Mouse (Mus musculus): ENCODE results near the gene Ly6g6e. TPM values are rescaled to one million over a fixed set of nuclear protein-coding genes. Genes with fewer than 3 reads are reported as not detected.

The Ly6g6e gene
- polyA plus RNA-seq, 1 experiment from 2014 or later, result 2.2 TPM

DNA sequence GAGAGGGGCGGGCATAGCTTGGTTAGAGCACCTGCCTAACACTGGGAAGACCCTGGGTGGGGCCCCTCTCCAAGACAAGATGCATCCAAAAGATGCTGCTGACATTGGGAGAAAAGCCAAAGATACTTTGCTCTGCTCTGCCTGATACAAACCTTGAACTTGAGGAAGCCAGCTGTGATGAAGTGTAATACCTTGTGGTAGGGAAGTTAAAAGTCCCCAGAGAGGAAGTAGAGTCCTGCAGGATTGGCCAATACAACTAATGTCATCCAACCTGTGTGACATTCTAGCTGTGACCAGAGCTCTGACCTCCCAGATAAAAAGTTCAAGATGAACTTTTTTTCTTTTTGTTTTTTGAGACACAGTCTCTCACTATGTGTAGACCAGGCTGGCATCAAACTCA lies 48.4 kb downstream of the Ly6g6e start:
- peaks cover 25% of the 10 kb centered on the region; the same call in 1 of the 2 replicates for H3K36me3 ChIP-seq (ENCODE audit: control insufficient read depth, insufficient read depth)
- H3K9me3 ChIP-seq (ENCODE audit: control insufficient read depth), result no peaks in the 10 kb centered on the region
- peak overlapping the region; percentile 91 for H3K27ac ChIP-seq (ENCODE audit: low read depth, low read length)
- H3K4me2 ChIP-seq (replicated peaks; ENCODE audit: low read depth), result peak overlapping the region; percentile 84
- H3K4me1 ChIP-seq (replicated peaks; ENCODE audit: control insufficient read depth, insufficient read depth, low read length), result peaks cover 6% of the 10 kb centered on the region; the same call in 1 of the 2 replicates
- no peaks in the 10 kb centered on the region for H3K27me3 ChIP-seq (replicated peaks; ENCODE audit: control insufficient read depth, insufficient read depth, low read length)
- WGBS, result 96% methylated on average over 1 of the region's 1 CpGs
- peak overlapping the region; percentile 78; the same call in 1 of the 2 replicates for H3K9ac ChIP-seq (ENCODE audit: low read depth, low read length)
- no peak overlapping the region for H3K4me3 ChIP-seq (ENCODE audit: low read depth, low read length)
- no peak for ATAC-seq
- no peak for TF ChIP-seq CTCF (IDR thresholded peaks at IDR 0.05; ENCODE audit: low read depth)

DNA sequence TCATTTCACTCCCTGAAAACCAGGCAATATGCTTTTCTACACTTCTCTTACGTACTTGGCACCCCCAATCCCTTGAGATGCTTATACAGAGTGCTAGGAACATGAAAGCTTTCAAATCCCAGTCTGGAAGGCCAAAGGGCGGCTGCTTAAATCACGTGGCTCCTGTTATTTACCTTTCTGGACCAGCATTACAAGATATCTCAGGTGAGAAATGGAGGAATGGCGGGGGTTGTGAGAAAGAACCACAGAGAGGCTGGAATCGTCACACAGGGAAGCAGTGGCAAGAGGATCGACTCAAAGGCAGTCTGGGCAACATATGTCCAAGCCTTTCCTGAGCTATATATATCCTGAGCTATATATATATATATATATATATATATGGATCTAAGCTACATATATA lies 48.9 kb downstream of the Ly6g6e start:
- H3K4me1 ChIP-seq (replicated peaks; ENCODE audit: control insufficient read depth, insufficient read depth, low read length), result peaks cover 6% of the 10 kb centered on the region; the same call in 1 of the 2 replicates
- peak overlapping the region; percentile 91 for H3K27ac ChIP-seq (ENCODE audit: low read depth, low read length)
- H3K9ac ChIP-seq (ENCODE audit: low read depth, low read length), result peak overlapping the region; percentile 78
- no peaks in the 10 kb centered on the region for H3K9me3 ChIP-seq (ENCODE audit: control insufficient read depth)
- peak overlapping the region; percentile 84 for H3K4me2 ChIP-seq (replicated peaks; ENCODE audit: low read depth)
- TF ChIP-seq CTCF (IDR thresholded peaks at IDR 0.05; ENCODE audit: low read depth), result no peak
- no peaks in the 10 kb centered on the region for H3K27me3 ChIP-seq (replicated peaks; ENCODE audit: control insufficient read depth, insufficient read depth, low read length)
- peak overlapping the region; percentile 60 for H3K4me3 ChIP-seq (ENCODE audit: low read depth, low read length)
- peaks cover 26% of the 10 kb centered on the region; the same call in 1 of the 2 replicates for H3K36me3 ChIP-seq (ENCODE audit: control insufficient read depth, insufficient read depth)
- peak; percentile 3; the same call in 1 of the 2 replicates for ATAC-seq
- 9% methylated on average over 6 of the region's 6 CpGs for WGBS

DNA sequence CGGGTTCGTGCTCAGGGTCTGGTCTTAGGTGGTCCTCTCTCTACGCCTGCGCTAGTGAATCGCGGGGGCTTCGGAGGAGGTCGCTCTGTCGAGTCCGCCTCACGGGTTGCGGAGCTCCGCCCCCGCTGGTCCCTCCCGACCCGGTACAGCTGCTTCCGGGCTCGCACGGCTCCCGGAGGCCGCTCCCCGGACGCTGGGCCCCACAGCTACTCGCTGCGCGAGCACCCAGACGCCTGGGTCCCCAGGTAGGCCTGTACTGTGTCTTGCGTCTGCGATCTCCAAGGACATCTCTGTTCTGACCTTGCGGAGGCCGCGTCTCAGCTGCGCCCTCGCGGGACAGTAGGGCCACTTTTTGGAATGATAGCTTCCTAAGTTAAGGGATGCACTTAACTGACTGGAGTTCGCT lies 49.5 kb downstream of the Ly6g6e start, which contains the start of gene D17H6S53E:
D17H6S53E (plus strand) TSS at position 168 of the 406 bp plus-strand sequence.
- H3K4me2 ChIP-seq (replicated peaks; ENCODE audit: low read depth), result peak within 1 kb of the TSS; percentile 84
- peaks cover 26% of the 10 kb centered on the region; the same call in 1 of the 2 replicates for H3K36me3 ChIP-seq (ENCODE audit: control insufficient read depth, insufficient read depth)
- no peaks in the 10 kb centered on the region for H3K9me3 ChIP-seq (ENCODE audit: control insufficient read depth)
- H3K4me1 ChIP-seq (replicated peaks; ENCODE audit: control insufficient read depth, insufficient read depth, low read length), result peaks cover 6% of the 10 kb centered on the region; the same call in 1 of the 2 replicates
- under 1% methylated on average over 36 of the region's 36 CpGs for WGBS
- H3K27ac ChIP-seq (ENCODE audit: low read depth, low read length), result peak within 1 kb of the TSS; percentile 91
- H3K4me3 ChIP-seq (ENCODE audit: low read depth, low read length), result peak within 1 kb of the TSS; percentile 60
- TF ChIP-seq CTCF (IDR thresholded peaks at IDR 0.05; ENCODE audit: low read depth), result peak; percentile 20
- peak; percentile 59 for ATAC-seq
- H3K27me3 ChIP-seq (replicated peaks; ENCODE audit: control insufficient read depth, insufficient read depth, low read length), result no peaks in the 10 kb centered on the region
- peak within 1 kb of the TSS; percentile 78 for H3K9ac ChIP-seq (ENCODE audit: low read depth, low read length)

DNA sequence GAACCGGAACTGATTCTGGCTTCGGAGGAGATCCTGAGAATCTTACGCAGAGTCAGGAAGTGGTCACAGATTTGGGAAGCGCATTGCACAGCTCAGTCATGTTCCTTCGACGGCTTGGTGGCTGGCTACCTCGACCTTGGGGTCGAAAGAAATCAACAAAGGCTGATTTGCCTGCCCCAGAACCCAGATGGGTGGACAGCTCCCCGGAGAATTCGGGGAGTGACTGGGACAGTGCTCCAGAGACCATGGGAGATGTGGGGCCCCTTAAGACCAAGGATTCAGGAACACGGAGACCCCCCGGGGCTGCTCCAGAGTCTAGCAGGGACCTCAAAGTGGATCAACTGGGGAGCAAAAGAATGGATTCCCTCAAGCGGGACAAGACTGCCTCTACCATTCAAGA lies 50.3 kb downstream of the Ly6g6e start:
- Histone ChIP-seq H3K27ac (ENCODE audit: low read depth, low read length) (peak overlapping the region; percentile 91), H3K4me1 (replicated peaks; ENCODE audit: control insufficient read depth, insufficient read depth, low read length) (peaks cover 6% of the 10 kb centered on the region; the same call in 1 of the 2 replicates), H3K36me3 (ENCODE audit: control insufficient read depth, insufficient read depth) (peaks cover 26% of the 10 kb centered on the region; the same call in 1 of the 2 replicates), H3K4me3 (ENCODE audit: low read depth, low read length) (peak overlapping the region; percentile 60), H3K4me2 (replicated peaks; ENCODE audit: low read depth) (peak overlapping the region; percentile 84), H3K27me3 (replicated peaks; ENCODE audit: control insufficient read depth, insufficient read depth, low read length) (no peaks in the 10 kb centered on the region), H3K9ac (ENCODE audit: low read depth, low read length) (peak overlapping the region; percentile 78), H3K9me3 (ENCODE audit: control insufficient read depth) (no peaks in the 10 kb centered on the region)
- WGBS, result 54% methylated on average over 13 of the region's 13 CpGs
- ATAC-seq, result no peak
- TF ChIP-seq CTCF (IDR thresholded peaks at IDR 0.05; ENCODE audit: low read depth), result no peak

Other genes with a start within 250 kb of the Ly6g6e start
- 29.1 and 34.0 TPM in 2 replicates for gene Stk19, start 240.0 kb upstream of the Ly6g6e start, polyA plus RNA-seq (2015; fragmentation: Nextera tagmentation; extraction: Ambion mirVana)
- 42.5 and 44.2 TPM in 2 replicates for gene Dxo, start 239.9 kb upstream of the Ly6g6e start, polyA plus RNA-seq (2015; fragmentation: Nextera tagmentation; extraction: Ambion mirVana)
- 18.3 and 20.8 TPM in 2 replicates for gene Skiv2l, start 226.7 kb upstream of the Ly6g6e start, polyA plus RNA-seq (2015; fragmentation: Nextera tagmentation; extraction: Ambion mirVana)
- gene Nelfe, start 226.5 kb upstream of the Ly6g6e start, polyA plus RNA-seq (2015; fragmentation: Nextera tagmentation; extraction: Ambion mirVana), result 55.7 and 57.8 TPM in 2 replicates
- 84.8 and 94.9 TPM in 2 replicates for gene Cfb, start 214.4 kb upstream of the Ly6g6e start, polyA plus RNA-seq (2015; fragmentation: Nextera tagmentation; extraction: Ambion mirVana)
- gene Zbtb12, start 197.4 kb upstream of the Ly6g6e start, polyA plus RNA-seq (2015; fragmentation: Nextera tagmentation; extraction: Ambion mirVana), result 0.74 and 1.1 TPM in 2 replicates
- gene Gm20547, start 194.9 kb upstream of the Ly6g6e start, polyA plus RNA-seq (2015; fragmentation: Nextera tagmentation; extraction: Ambion mirVana), result not detected in 2 replicates
- 60.3 and 66.2 TPM in 2 replicates for gene C2, start 178.6 kb upstream of the Ly6g6e start, polyA plus RNA-seq (2015; fragmentation: Nextera tagmentation; extraction: Ambion mirVana)
- gene Ehmt2, start 178.4 kb upstream of the Ly6g6e start, polyA plus RNA-seq (2015; fragmentation: Nextera tagmentation; extraction: Ambion mirVana), result 35.8 and 40.3 TPM in 2 replicates
- 119 and 128 TPM in 2 replicates for gene Slc44a4, start 162.4 kb upstream of the Ly6g6e start, polyA plus RNA-seq (2015; fragmentation: Nextera tagmentation; extraction: Ambion mirVana)
- 522 and 580 TPM in 2 replicates for gene Neu1, start 145.6 kb upstream of the Ly6g6e start, polyA plus RNA-seq (2015; fragmentation: Nextera tagmentation; extraction: Ambion mirVana)
- gene Hspa1b, start 117.7 kb upstream of the Ly6g6e start, polyA plus RNA-seq (2015; fragmentation: Nextera tagmentation; extraction: Ambion mirVana), result 0.64 and 1.1 TPM in 2 replicates
- gene Gm20481, start 107.0 kb upstream of the Ly6g6e start, polyA plus RNA-seq (2015; fragmentation: Nextera tagmentation; extraction: Ambion mirVana), result 0.43 TPM in 1 of 2 replicates, not detected in the other
- 6.4 and 6.5 TPM in 2 replicates for gene Hspa1a, start 104.7 kb upstream of the Ly6g6e start, polyA plus RNA-seq (2015; fragmentation: Nextera tagmentation; extraction: Ambion mirVana)
- 0.22 and 0.25 TPM in 2 replicates for gene Hspa1l, start 104.2 kb upstream of the Ly6g6e start, polyA plus RNA-seq (2015; fragmentation: Nextera tagmentation; extraction: Ambion mirVana)
- gene Lsm2, start 95.0 kb upstream of the Ly6g6e start, polyA plus RNA-seq (2015; fragmentation: Nextera tagmentation; extraction: Ambion mirVana), result 70.6 and 76.6 TPM in 2 replicates
- gene Vars, start 75.9 kb upstream of the Ly6g6e start, polyA plus RNA-seq (2015; fragmentation: Nextera tagmentation; extraction: Ambion mirVana), result 74.0 and 84.2 TPM in 2 replicates
- gene Vwa7, start 60.3 kb upstream of the Ly6g6e start, polyA plus RNA-seq (2015; fragmentation: Nextera tagmentation; extraction: Ambion mirVana), result 0.12 and 0.20 TPM in 2 replicates
- gene Sapcd1, start 48.9 kb upstream of the Ly6g6e start, polyA plus RNA-seq (2015; fragmentation: Nextera tagmentation; extraction: Ambion mirVana), result 3.2 and 4.6 TPM in 2 replicates
- 1.4 and 3.0 TPM in 2 replicates for gene Msh5, start 30.2 kb upstream of the Ly6g6e start, polyA plus RNA-seq (2015; fragmentation: Nextera tagmentation; extraction: Ambion mirVana)
- gene Clic1, start 26.9 kb upstream of the Ly6g6e start, polyA plus RNA-seq (2015; fragmentation: Nextera tagmentation; extraction: Ambion mirVana), result 290 and 312 TPM in 2 replicates
- 62.0 and 68.3 TPM in 2 replicates for gene Ddah2, start 17.9 kb upstream of the Ly6g6e start, polyA plus RNA-seq (2015; fragmentation: Nextera tagmentation; extraction: Ambion mirVana)
- 0.12 TPM in 1 of 2 replicates, not detected in the other for gene Ly6g6c, start 11.5 kb upstream of the Ly6g6e start, polyA plus RNA-seq (2015; fragmentation: Nextera tagmentation; extraction: Ambion mirVana)
- gene Mpig6b, start 10.7 kb upstream of the Ly6g6e start, polyA plus RNA-seq (2015; fragmentation: Nextera tagmentation; extraction: Ambion mirVana), result 0.13 and 0.17 TPM in 2 replicates
- 3.8 and 4.9 TPM in 2 replicates for gene Ly6g6d, start 1.2 kb downstream of the Ly6g6e start, polyA plus RNA-seq (2015; fragmentation: Nextera tagmentation; extraction: Ambion mirVana)
- not detected in 2 replicates for gene Ly6g6f, start 8.7 kb downstream of the Ly6g6e start, polyA plus RNA-seq (2015; fragmentation: Nextera tagmentation; extraction: Ambion mirVana)
- gene Abhd16a, start 12.4 kb downstream of the Ly6g6e start, polyA plus RNA-seq (2015; fragmentation: Nextera tagmentation; extraction: Ambion mirVana), result 101 and 103 TPM in 2 replicates
- gene Ly6g5c, start 31.4 kb downstream of the Ly6g6e start, polyA plus RNA-seq (2015; fragmentation: Nextera tagmentation; extraction: Ambion mirVana), result not detected in 2 replicates
- 0.46 and 0.59 TPM in 2 replicates for gene Ly6g5b, start 38.5 kb downstream of the Ly6g6e start, polyA plus RNA-seq (2015; fragmentation: Nextera tagmentation; extraction: Ambion mirVana)
- gene Gpank1, start 44.6 kb downstream of the Ly6g6e start, polyA plus RNA-seq (2015; fragmentation: Nextera tagmentation; extraction: Ambion mirVana), result 15.0 and 16.6 TPM in 2 replicates
- 262 and 264 TPM in 2 replicates for gene Csnk2b, start 45.2 kb downstream of the Ly6g6e start, polyA plus RNA-seq (2015; fragmentation: Nextera tagmentation; extraction: Ambion mirVana)
- 26.3 and 29.7 TPM in 2 replicates for gene D17H6S53E, start 49.5 kb downstream of the Ly6g6e start, polyA plus RNA-seq (2015; fragmentation: Nextera tagmentation; extraction: Ambion mirVana)
- gene Apom, start 55.1 kb downstream of the Ly6g6e start, polyA plus RNA-seq (2015; fragmentation: Nextera tagmentation; extraction: Ambion mirVana), result 18.3 and 22.5 TPM in 2 replicates
- 37.4 and 46.0 TPM in 2 replicates for gene Bag6, start 58.3 kb downstream of the Ly6g6e start, polyA plus RNA-seq (2015; fragmentation: Nextera tagmentation; extraction: Ambion mirVana)
- 40.0 and 54.1 TPM in 2 replicates for gene Prrc2a, start 88.0 kb downstream of the Ly6g6e start, polyA plus RNA-seq (2015; fragmentation: Nextera tagmentation; extraction: Ambion mirVana)
- gene Aif1, start 99.2 kb downstream of the Ly6g6e start, polyA plus RNA-seq (2015; fragmentation: Nextera tagmentation; extraction: Ambion mirVana), result 23.1 and 25.4 TPM in 2 replicates
- 11.3 and 12.9 TPM in 2 replicates for gene Lst1, start 111.5 kb downstream of the Ly6g6e start, polyA plus RNA-seq (2015; fragmentation: Nextera tagmentation; extraction: Ambion mirVana)
- 1.7 and 2.4 TPM in 2 replicates for gene Ltb, start 117.5 kb downstream of the Ly6g6e start, polyA plus RNA-seq (2015; fragmentation: Nextera tagmentation; extraction: Ambion mirVana)
- gene Tnf, start 125.1 kb downstream of the Ly6g6e start, polyA plus RNA-seq (2015; fragmentation: Nextera tagmentation; extraction: Ambion mirVana), result 0.17 and 0.27 TPM in 2 replicates
- gene Lta, start 128.4 kb downstream of the Ly6g6e start, polyA plus RNA-seq (2015; fragmentation: Nextera tagmentation; extraction: Ambion mirVana), result 0.10 and 0.42 TPM in 2 replicates
- gene Gm16181, start 143.9 kb downstream of the Ly6g6e start, polyA plus RNA-seq (2015; fragmentation: Nextera tagmentation; extraction: Ambion mirVana), result 0.23 and 0.30 TPM in 2 replicates
- gene Atp6v1g2, start 156.8 kb downstream of the Ly6g6e start, polyA plus RNA-seq (2015; fragmentation: Nextera tagmentation; extraction: Ambion mirVana), result 4.1 and 4.3 TPM in 2 replicates
- gene Nfkbil1, start 158.9 kb downstream of the Ly6g6e start, polyA plus RNA-seq (2015; fragmentation: Nextera tagmentation; extraction: Ambion mirVana), result 8.1 and 8.2 TPM in 2 replicates
- 125 and 127 TPM in 2 replicates for gene Ddx39b, start 164.8 kb downstream of the Ly6g6e start, polyA plus RNA-seq (2015; fragmentation: Nextera tagmentation; extraction: Ambion mirVana)
- gene H2-D1, start 185.8 kb downstream of the Ly6g6e start, polyA plus RNA-seq (2015; fragmentation: Nextera tagmentation; extraction: Ambion mirVana), result 672 and 681 TPM in 2 replicates
- gene H2-Q1, start 243.5 kb downstream of the Ly6g6e start, polyA plus RNA-seq (2015; fragmentation: Nextera tagmentation; extraction: Ambion mirVana), result 56.2 and 60.6 TPM in 2 replicates